Mouse (Mus musculus) telencephalon, adult 2 months (tissue): ENCODE measurements around the gene Pofut2.

Source experiments
- DNase-seq: peaks from one replicate; pipeline ENCODE4 v3.0.0-alpha.2; 2011; ENCODE audit warnings: low read depth, low spot score

The Pofut2 gene

DNA sequence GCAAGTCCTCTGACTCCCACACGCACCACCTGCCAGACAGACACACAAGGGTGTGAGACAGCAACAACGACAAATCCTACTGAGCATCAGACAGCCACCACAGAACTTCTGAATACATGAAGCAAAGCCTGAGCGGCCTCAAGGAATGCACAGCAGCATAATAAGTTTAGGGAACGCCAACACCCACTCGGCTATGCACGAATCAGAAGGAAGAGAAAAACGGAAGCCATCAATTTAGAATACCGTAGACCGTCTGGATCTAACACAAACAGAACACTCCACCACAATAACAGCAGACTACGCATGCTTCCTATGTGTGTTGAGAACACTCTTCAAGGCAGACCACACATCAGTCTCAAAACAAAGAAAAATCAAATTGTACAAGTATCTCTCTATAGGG lies 50.0 kb downstream of the Pofut2 start:
- DNase-seq: no peak

DNA sequence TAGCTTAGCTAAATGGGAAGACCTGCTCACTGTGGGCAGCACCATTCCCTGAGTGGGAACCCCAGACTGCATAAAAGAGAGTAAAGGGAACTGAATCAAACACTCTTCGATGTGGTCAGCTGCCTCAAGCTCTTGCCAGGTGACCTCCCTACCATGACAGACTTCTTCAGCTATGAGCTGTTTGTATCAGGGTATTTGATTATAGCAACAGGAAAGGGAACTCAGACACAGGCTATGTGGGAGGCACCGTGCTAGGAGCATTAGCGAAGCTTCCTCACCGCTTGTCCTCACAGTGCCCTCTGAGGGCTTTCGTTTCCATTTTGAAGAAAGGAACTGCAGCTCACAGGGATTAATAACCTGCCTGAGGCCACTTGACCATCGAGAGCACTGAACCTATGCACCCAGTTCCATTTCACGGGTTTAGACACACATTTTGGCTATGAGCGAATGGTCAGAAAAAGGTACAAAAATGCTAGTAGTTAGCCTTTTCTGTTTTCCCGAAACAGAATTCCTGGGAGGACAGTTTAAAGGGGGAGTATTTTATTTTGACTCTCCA lies 55.8 kb downstream of the Pofut2 start:
- DNase-seq: no peak

DNA sequence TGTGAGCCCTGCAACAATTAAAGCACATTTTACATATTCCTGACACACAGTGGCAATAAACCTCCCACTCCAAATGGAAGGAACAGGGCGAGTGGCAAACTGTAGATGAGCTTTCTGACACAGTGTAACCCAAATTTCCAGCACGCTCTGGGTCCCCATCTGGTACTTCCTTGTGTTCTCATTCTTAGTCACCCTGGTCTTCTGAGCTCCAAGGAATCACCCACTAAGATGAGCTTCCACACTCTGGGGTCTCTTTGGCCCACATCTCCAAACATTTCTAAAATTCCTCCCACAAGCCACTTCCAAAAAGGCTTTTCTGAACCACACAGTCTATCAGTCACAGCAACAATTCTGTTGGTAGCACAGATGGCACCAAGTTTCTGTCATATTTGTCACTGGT lies 56.7 kb downstream of the Pofut2 start:
- peak; percentile 89 for DNase-seq
